In genomic region chr2:25256443-25257109, GRCm38 (mm10) we compare ENCODE assay signal across 8 mouse cellular contexts. TPM values are rescaled to one million over a fixed set of nuclear protein-coding genes. Genes with fewer than 3 reads are reported as not detected.
DNase-seq lines count a peak whose midpoint lies in the region; ATAC-seq and TF ChIP-seq lines count a peak whose summit lies in the region.
"Not testable (repeated sequence)": the region's sequence is repeated elsewhere in the genome, so short reads cannot be mapped to it uniquely, and the experiment has no call there.
"Had no signal": no experiment of that assay in that cellular context is flagged by ENCODE, and none has a peak within 500 bp of the region (broad histone marks: within the 10 kb centered on the region; RNA-seq: fewer than 3 reads in every experiment).

No protein-coding gene starts in this region.

- not testable (repeated sequence) for H3K9me3 ChIP-seq in intestine, embryonic 14.5 days (ENCODE audit: control insufficient read depth, low read length); limb, embryonic 14.5 days (ENCODE audit: control insufficient read depth, low read length); megakaryocyte, embryonic 14.5 days

- not testable (repeated sequence) for TF ChIP-seq POLR2A in limb, embryonic 14.5 days (IDR thresholded peaks at IDR 0.05; ENCODE audit: borderline replicate concordance, extremely low read depth, insufficient read depth, insufficient read length)

- not testable (repeated sequence) for H3K36me3 ChIP-seq in intestine, embryonic 14.5 days (ENCODE audit: control insufficient read depth, insufficient read depth, low read length); limb, embryonic 14.5 days (ENCODE audit: control insufficient read depth, insufficient read depth, low read length)
- H3K36me3 ChIP-seq in megakaryocyte, embryonic 14.5 days (replicated peaks; ENCODE audit: low read length), result peaks cover 24% of the 10 kb centered on the region

- H3K27ac ChIP-seq in intestine, embryonic 14.5 days (ENCODE audit: low read depth); limb, embryonic 14.5 days (replicated peaks; ENCODE audit: low read depth, low read length): not testable (repeated sequence)

- peak; percentile 89 for DNase-seq in R1 (ENCODE audit: low read depth, low spot score)
- DNase-seq in embryo, embryonic 10.5 days (ENCODE audit: low spot score), result peak; percentile 55
- DNase-seq in heart, adult 18-20 months, result peak; percentile 30 to 58
- DNase-seq in intestine, embryonic 14.5 days (ENCODE audit: low spot score); limb, embryonic 14.5 days (ENCODE audit: low spot score): not testable (repeated sequence)
- peak; percentile 55 for DNase-seq in retina, postnatal 1 day

- WGBS in intestine, embryonic 14.5 days, result 60% methylated on average over 10 of the region's 12 CpGs
- WGBS in limb, embryonic 14.5 days, result 60% methylated on average over 12 of the region's 12 CpGs

- peak overlapping the region; percentile 81; the same call in 1 of the 2 replicates for H3K9ac ChIP-seq in intestine, embryonic 14.5 days (ENCODE audit: low read length)
- peak overlapping the region; percentile 80; the same call in 1 of the 2 replicates for H3K9ac ChIP-seq in limb, embryonic 14.5 days (ENCODE audit: low read depth, low read length, severe bottlenecking)

- ATAC-seq in intestine, embryonic 14.5 days (replicated peaks; ENCODE audit: low FRiP score, low TSS enrichment, low read depth); limb, embryonic 14.5 days (ENCODE audit: low FRiP score, low read depth): not testable (repeated sequence)

- peak overlapping the region; percentile 82 for H3K4me2 ChIP-seq in intestine, embryonic 14.5 days (ENCODE audit: low read length)
- H3K4me2 ChIP-seq in limb, embryonic 14.5 days (replicated peaks; ENCODE audit: low read depth, low read length, severe bottlenecking), result peak overlapping the region; percentile 95

- H3K4me3 ChIP-seq in intestine, embryonic 14.5 days (ENCODE audit: low read depth, low read length), result peak overlapping the region; percentile 81
- H3K4me3 ChIP-seq in limb, embryonic 14.5 days (replicated peaks; ENCODE audit: low read length), result peak overlapping the region; percentile 99; the same call in 1 of the 2 replicates
- peak overlapping the region; percentile 91 for H3K4me3 ChIP-seq in megakaryocyte, embryonic 14.5 days (replicated peaks)

- not testable (repeated sequence) for H3K27me3 ChIP-seq in intestine, embryonic 14.5 days (replicated peaks; ENCODE audit: control insufficient read depth, insufficient read depth, low read length); limb, embryonic 14.5 days (ENCODE audit: control insufficient read depth, insufficient read depth, low read length); megakaryocyte, embryonic 14.5 days (replicated peaks)

- H3K4me1 ChIP-seq in intestine, embryonic 14.5 days (replicated peaks; ENCODE audit: control insufficient read depth, insufficient read depth, low read length), result peaks cover 11% of the 10 kb centered on the region
- H3K4me1 ChIP-seq in limb, embryonic 14.5 days (ENCODE audit: control insufficient read depth, insufficient read depth, low read length), result peaks cover 10% of the 10 kb centered on the region
- H3K4me1 ChIP-seq in megakaryocyte, embryonic 14.5 days, result peaks cover 53% of the 10 kb centered on the region

RNA-seq across cellular contexts. Expression of gene Tmem203, which starts 1.3 kb away (rescaled TPM):
- total RNA-seq in heart, adult 18-20 months (2021), result 10 to 100 TPM; 14.8 to 15.2 TPM
- 18.0 and 19.2 TPM in 2 replicates for polyA plus RNA-seq in intestine, embryonic 14.5 days (2014; fragmentation: Nextera tagmentation; extraction: Ambion mirVana)
- 29.7 and 33.9 TPM in 2 replicates for polyA plus RNA-seq in limb, embryonic 14.5 days (2012; rRNA removed)
- 16.3 and 21.8 TPM in 2 replicates for polyA plus RNA-seq in limb, embryonic 14.5 days (2014; fragmentation: Nextera tagmentation; extraction: Ambion mirVana)
- polyA plus RNA-seq in megakaryocyte, embryonic 14.5 days (2012; ENCODE audit: insufficient read depth, low replicate concordance), result 16.3 and 20.0 TPM in 2 replicates

RNA-seq across cellular contexts. Expression of gene Tprn, which starts 5.8 kb away (rescaled TPM):
- 1 to 10 TPM; 7.4 to 7.7 TPM for total RNA-seq in heart, adult 18-20 months (2021)
- polyA plus RNA-seq in intestine, embryonic 14.5 days (2014; fragmentation: Nextera tagmentation; extraction: Ambion mirVana), result 6.5 and 7.8 TPM in 2 replicates
- 4.9 and 6.0 TPM in 2 replicates for polyA plus RNA-seq in limb, embryonic 14.5 days (2012; rRNA removed)
- polyA plus RNA-seq in limb, embryonic 14.5 days (2014; fragmentation: Nextera tagmentation; extraction: Ambion mirVana), result 6.1 and 6.8 TPM in 2 replicates
- 11.9 and 12.9 TPM in 2 replicates for polyA plus RNA-seq in megakaryocyte, embryonic 14.5 days (2012; ENCODE audit: insufficient read depth, low replicate concordance)

RNA-seq across cellular contexts. Expression of gene AL732309.1, which starts 9.9 kb away (rescaled TPM):
- 1 to 10 TPM; 1.9 to 2.4 TPM for total RNA-seq in heart, adult 18-20 months (2021)
- polyA plus RNA-seq in intestine, embryonic 14.5 days (2014; fragmentation: Nextera tagmentation; extraction: Ambion mirVana), result 5.0 and 5.7 TPM in 2 replicates
- 19.2 and 24.6 TPM in 2 replicates for polyA plus RNA-seq in limb, embryonic 14.5 days (2012; rRNA removed)
- 6.4 and 8.3 TPM in 2 replicates for polyA plus RNA-seq in limb, embryonic 14.5 days (2014; fragmentation: Nextera tagmentation; extraction: Ambion mirVana)
- polyA plus RNA-seq in megakaryocyte, embryonic 14.5 days (2012; ENCODE audit: insufficient read depth, low replicate concordance), result 1.1 TPM in 1 of 2 replicates, not detected in the other

RNA-seq across cellular contexts. Expression of gene Cysrt1, which starts 14.3 kb away (rescaled TPM):
- total RNA-seq in heart, adult 18-20 months (2021), result not detected
- polyA plus RNA-seq in intestine, embryonic 14.5 days (2014; fragmentation: Nextera tagmentation; extraction: Ambion mirVana), result 0.30 TPM in 1 of 2 replicates, not detected in the other
- 0.65 and 1.5 TPM in 2 replicates for polyA plus RNA-seq in limb, embryonic 14.5 days (2012; rRNA removed)
- polyA plus RNA-seq in limb, embryonic 14.5 days (2014; fragmentation: Nextera tagmentation; extraction: Ambion mirVana), result 2.8 and 7.6 TPM in 2 replicates
- polyA plus RNA-seq in megakaryocyte, embryonic 14.5 days (2012; ENCODE audit: insufficient read depth, low replicate concordance), result not detected in 2 replicates
- total RNA-seq: gastrocnemius, adult 18-20 months had no signal

RNA-seq across cellular contexts. Expression of gene Rnf208, which starts 14.5 kb away (rescaled TPM):
- total RNA-seq in heart, adult 18-20 months (2021), result 1 to 10 TPM; 1.5 to 1.7 TPM
- polyA plus RNA-seq in intestine, embryonic 14.5 days (2014; fragmentation: Nextera tagmentation; extraction: Ambion mirVana), result 15.7 and 18.7 TPM in 2 replicates
- 14.8 and 19.1 TPM in 2 replicates for polyA plus RNA-seq in limb, embryonic 14.5 days (2012; rRNA removed)
- 13.0 and 15.8 TPM in 2 replicates for polyA plus RNA-seq in limb, embryonic 14.5 days (2014; fragmentation: Nextera tagmentation; extraction: Ambion mirVana)
- 3.8 and 7.6 TPM in 2 replicates for polyA plus RNA-seq in megakaryocyte, embryonic 14.5 days (2012; ENCODE audit: insufficient read depth, low replicate concordance)
